Mouse (Mus musculus) embryonic fibroblast, embryonic 13.5 days (primary cell): Measurements from ENCODE around the gene Trex1. TPM values are rescaled to one million over a fixed set of nuclear protein-coding genes. Genes with fewer than 3 reads are reported as not detected.
A peak's percentile ranks its signal among the peaks of the same experiment; 100 is the strongest.

ENCODE experiments used
- H3K27ac ChIP-seq: 2 replicates; pipeline ENCODE4 v1.5.1; 2012; ENCODE audit warnings: low read length, control low read depth, inconsistent platforms; ENCODE audit not compliant: insufficient read depth
- H3K4me1 ChIP-seq: 2 replicates; pipeline ENCODE4 v1.6.1; 2011; ENCODE audit warnings: low read length; ENCODE audit not compliant: control insufficient read depth, insufficient read depth
- H3K4me3 ChIP-seq: 2 replicates; pipeline ENCODE4 v1.5.1; 2011; ENCODE audit warnings: mild to moderate bottlenecking, control low read depth, low read length; ENCODE audit not compliant: insufficient read depth
- CTCF ChIP-seq: IDR thresholded peaks from 2 replicates; pipeline ENCODE4 v1.5.1; 2011; ENCODE audit warnings: mild to moderate bottlenecking, control low read depth, low read length, moderate library complexity, borderline replicate concordance; ENCODE audit not compliant: insufficient read depth
- POLR2A ChIP-seq: IDR thresholded peaks from 2 replicates; pipeline ENCODE4 v1.6.1; 2011; ENCODE audit warnings: low read depth, mild to moderate bottlenecking, control low read depth, low read length, moderate library complexity
- polyA plus RNA-seq: library from polyadenylated mRNA; stranded (reverse); fragments of >200 nt; gene quantifications from 2 replicates; pipeline ENCODE4 v1.2.4, GENCODE M21; 2011; ENCODE audit warnings: low read depth; ENCODE audit not compliant: missing spikeins, insufficient read length

The Trex1 gene
- polyA plus RNA-seq, 1 experiment: 8.2 TPM

DNA sequence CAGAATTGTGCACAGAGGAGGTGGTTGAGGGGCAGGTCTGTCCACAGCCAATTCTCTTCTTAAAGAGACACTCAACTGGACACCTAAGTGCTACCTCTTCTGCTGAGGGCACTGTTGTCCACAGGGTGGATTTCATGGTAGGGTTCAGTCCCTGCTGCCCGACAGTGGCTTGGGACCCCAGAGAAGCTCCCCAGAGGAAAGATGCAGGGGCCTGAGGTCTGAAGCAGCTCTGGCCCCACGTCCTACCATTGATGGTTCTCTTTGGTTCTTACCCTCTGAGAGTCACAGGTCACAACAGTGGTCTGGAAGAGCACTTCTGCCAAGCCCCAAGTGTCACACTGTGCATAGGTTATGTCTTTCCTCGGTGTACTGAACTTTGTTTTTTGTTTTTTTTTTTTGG, 6.2 kb downstream of the Trex1 start:
- Histone ChIP-seq H3K4me1 (peaks cover 6% of the 10 kb centered on the region; the same call in 1 of the 2 replicates), H3K27ac (no peak overlapping the region), H3K4me3 (no peak overlapping the region)
- TF ChIP-seq CTCF: no peak
- no peak for TF ChIP-seq POLR2A

- H3K27ac ChIP-seq: no peak overlapping the region
- H3K4me3 ChIP-seq: no peak overlapping the region
- H3K4me1 ChIP-seq: peaks cover 3% of the 10 kb centered on the region; the same call in 1 of the 2 replicates
- TF ChIP-seq CTCF: no peak
- TF ChIP-seq POLR2A: no peak
Measured at GRCm38 (mm10) chr9:109052490-109053260, 6.9 kb downstream of the Trex1 start.

DNA sequence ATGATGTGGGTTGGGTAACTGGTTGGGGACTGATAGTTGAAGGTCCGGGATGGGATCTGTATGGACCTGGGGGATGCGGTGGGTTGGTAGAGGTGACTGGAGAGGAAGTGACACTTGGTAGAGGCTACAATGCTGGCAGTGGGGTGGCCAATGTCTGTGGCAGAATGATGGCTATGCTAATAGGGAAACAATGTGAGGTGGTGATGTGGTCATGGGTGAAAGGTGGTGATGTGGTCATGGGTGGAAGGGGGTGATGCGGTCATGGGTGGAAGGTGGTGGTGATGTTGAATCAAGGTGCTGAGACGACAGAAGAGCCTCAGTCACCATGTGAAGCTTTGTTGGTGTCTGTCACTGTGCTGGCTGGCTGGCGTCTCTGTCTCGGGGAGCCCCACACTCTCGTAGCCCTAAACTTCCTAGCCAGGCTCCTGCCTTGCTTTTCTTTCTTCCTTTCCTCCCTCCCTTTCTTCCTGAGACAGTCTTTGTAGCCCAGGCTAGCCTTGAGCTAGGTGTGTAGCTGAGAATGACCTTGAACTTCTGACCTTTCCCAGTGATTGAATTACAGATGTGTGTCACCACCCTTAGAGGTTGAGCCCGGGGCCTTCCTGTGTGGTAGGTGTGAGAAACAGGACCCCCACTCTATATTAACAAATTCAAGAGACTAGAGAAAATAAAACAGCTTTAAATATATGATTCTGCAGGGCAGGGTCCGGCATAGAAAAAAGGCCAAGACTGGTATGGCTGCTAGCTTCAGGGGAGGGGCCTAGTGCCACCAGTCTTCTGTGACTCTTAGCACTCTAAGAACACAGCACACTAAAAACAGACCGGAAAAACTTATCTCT, 7.7 kb downstream of the Trex1 start:
- H3K4me3 ChIP-seq: no peak overlapping the region
- no peak overlapping the region for H3K27ac ChIP-seq
- peaks cover 2% of the 10 kb centered on the region; the same call in 1 of the 2 replicates for H3K4me1 ChIP-seq
- TF ChIP-seq POLR2A: no peak
- no peak for TF ChIP-seq CTCF

DNA sequence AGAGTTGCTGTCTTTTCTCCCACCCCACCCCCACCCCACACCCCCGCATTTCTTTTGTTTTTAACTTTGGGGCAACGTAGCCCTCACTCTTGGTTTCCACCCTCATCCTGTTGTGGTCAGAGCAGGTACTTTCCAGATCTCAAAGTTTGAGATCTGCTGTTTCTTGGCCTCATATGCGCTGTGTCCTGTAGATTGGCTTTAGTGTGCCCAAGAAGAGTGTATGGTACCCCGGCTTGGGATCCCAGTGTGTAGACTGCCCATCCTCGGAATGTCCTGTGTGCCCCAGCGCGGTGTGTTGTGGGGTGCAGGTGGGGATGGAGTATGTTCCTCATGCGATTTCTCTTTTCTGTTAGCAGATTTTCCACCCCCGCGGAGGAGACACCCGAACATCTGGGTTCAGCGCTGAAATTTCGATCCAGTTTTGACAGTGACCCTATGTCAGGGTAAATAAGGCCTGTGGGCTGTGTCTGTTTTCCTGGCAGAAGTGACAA, 8.5 kb downstream of the Trex1 start:
- no peak for TF ChIP-seq POLR2A
- TF ChIP-seq CTCF: no peak
- Histone ChIP-seq H3K4me1 (peaks cover 2% of the 10 kb centered on the region; the same call in 1 of the 2 replicates), H3K4me3 (no peak overlapping the region), H3K27ac (no peak overlapping the region)

DNA sequence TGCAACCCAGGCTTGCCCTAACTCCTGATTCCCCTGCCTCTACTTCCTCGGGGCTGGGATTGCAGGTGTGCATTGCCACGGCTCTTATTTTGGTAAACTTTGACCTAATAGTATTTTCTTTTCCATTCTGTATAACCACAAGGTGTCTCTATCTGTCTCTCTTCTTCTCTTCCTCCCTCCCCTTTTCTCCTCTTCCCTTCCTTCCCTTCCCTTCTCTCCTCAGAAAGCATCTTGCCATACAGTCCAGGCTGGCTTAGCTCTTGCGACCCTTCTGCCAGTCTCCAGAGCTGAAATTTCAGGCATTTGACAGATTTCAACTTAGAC, 8.9 kb downstream of the Trex1 start:
- H3K4me1 ChIP-seq: peaks cover 2% of the 10 kb centered on the region; the same call in 1 of the 2 replicates
- TF ChIP-seq CTCF (no peak), POLR2A (no peak)
- no peak overlapping the region for H3K4me3 ChIP-seq
- H3K27ac ChIP-seq: no peak overlapping the region

GRCm38 (mm10) chr9:109049996-109050673, 9.4 kb downstream of the Trex1 start:
- Histone ChIP-seq H3K4me3 (no peak overlapping the region), H3K27ac (no peak overlapping the region), H3K4me1 (no peaks in the 10 kb centered on the region)
- no peak for TF ChIP-seq POLR2A
- no peak for TF ChIP-seq CTCF

- H3K27ac ChIP-seq: no peak overlapping the region
- no peaks in the 10 kb centered on the region for H3K4me1 ChIP-seq
- H3K4me3 ChIP-seq: no peak overlapping the region
- TF ChIP-seq CTCF (no peak), POLR2A (no peak)
Measured at GRCm38 (mm10) chr9:109049316-109049715, 10.2 kb downstream of the Trex1 start.

DNA sequence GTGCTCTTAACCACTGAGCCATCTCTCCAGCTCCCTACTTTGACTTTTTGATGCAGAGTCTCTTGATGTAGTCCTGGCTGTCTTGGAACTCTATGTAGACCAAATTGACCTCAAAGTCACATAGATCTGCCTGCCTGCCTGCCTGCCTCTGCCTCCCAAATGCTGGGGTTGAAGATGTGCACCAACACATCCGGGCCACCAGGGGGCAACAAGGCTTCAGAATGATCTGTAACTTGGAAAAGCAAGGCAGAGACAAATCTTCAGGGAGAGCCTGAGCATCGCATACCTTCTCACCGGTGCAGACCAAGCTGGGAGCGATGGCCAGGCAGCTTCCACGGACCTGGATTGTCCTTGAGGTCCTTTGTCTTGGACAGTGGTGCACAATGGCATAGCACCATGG, 13.2 kb downstream of the Trex1 start:
- Histone ChIP-seq H3K4me3 (no peak overlapping the region), H3K4me1 (0 out of 2 replicates have a peak, but pooled peaks cover 2% of the 10 kb centered on the region), H3K27ac (no peak overlapping the region)
- TF ChIP-seq CTCF: peak; percentile 25; the same call in 1 of the 2 replicates
- TF ChIP-seq POLR2A: no peak

DNA sequence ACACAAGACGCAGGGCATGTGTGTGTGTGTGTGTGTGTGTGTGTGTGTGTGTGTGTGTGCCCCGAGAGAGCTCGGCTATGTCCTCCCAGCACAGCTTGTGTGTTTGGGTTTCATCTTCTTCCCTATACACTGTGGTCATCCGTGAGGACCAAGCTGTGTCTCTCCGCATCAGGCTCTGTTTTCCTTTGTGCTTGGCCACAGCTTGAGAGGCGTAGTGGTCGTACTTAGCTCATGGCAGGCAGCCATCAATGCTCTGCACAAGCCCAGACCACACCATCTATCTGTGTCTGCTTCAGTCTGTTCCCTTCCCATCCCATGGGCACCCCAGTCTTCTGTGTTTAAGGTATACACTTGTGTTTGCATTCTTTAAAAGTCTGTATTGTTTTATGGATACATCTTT, 18.2 kb downstream of the Trex1 start:
- H3K4me3 ChIP-seq: no peak overlapping the region
- TF ChIP-seq CTCF (no peak), POLR2A (no peak)
- no peak overlapping the region for H3K27ac ChIP-seq

DNA sequence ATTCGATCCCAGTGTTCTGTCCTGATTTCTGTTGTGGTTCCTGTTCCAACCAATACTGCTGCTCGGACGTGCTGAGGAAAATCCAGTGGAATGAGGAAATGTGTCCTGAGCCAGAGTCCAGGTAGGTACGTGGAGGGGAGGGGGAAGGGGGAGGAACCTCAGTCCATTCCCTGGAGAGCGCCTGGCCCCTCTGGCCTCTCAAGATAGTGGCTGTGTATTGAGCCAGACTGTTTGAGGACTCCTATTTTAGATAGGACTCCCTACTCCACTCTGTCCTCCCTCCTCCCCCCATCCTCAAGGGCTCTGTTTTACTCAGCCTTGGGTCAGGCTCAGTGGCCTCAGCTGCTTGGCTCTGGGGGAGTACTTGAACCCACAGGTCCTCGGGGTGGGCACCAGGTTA, 18.6 kb downstream of the Trex1 start:
- no peak overlapping the region for H3K27ac ChIP-seq
- no peak overlapping the region; the same call in 1 of the 2 replicates for H3K4me3 ChIP-seq
- H3K4me1 ChIP-seq: peaks cover 17% of the 10 kb centered on the region; the same call in 1 of the 2 replicates
- TF ChIP-seq CTCF: no peak
- no peak for TF ChIP-seq POLR2A

More for the DNA sequence above, 18.2 kb downstream of the Trex1 start:
- peaks cover 17% of the 10 kb centered on the region; the same call in 1 of the 2 replicates for H3K4me1 ChIP-seq
